Mouse (Mus musculus) CH12.LX (cell line): Measurements from ENCODE around the gene Rbbp5.

Experiments used
- CHD1 ChIP-seq: IDR thresholded peaks from 2 replicates; pipeline ENCODE4 v1.6.1; 2012; ENCODE audit warnings: low read depth, low read length, improper control_type of control experiment, inconsistent platforms
- CTCF ChIP-seq, 2 experiments: IDR thresholded peaks in 1 of 2; conservative IDR thresholded peaks in 1 of 2; 2 replicates each; pipeline ENCODE4 v1.5.1; 2011 to 2012; ENCODE audit warnings: low read depth in 2 of 2, low read length in 2 of 2, improper control_type of control experiment in 1 of 2, inconsistent platforms in 1 of 2, mild to moderate bottlenecking in 1 of 2, moderate library complexity in 1 of 2
- EP300 ChIP-seq: IDR thresholded peaks from 2 replicates; pipeline ENCODE4 v1.6.1; 2011; ENCODE audit warnings: low read length, improper control_type of control experiment
- HCFC1 ChIP-seq: IDR thresholded peaks from 2 replicates; pipeline ENCODE4 v1.6.1; 2012; ENCODE audit warnings: low read depth, mild to moderate bottlenecking, inconsistent platforms, low read length, improper control_type of control experiment
- MAX ChIP-seq: IDR thresholded peaks from 2 replicates; pipeline ENCODE4 v1.6.1; 2011; ENCODE audit warnings: low read length, improper control_type of control experiment
- POLR2A ChIP-seq: IDR thresholded peaks from 2 replicates; pipeline ENCODE4 v1.6.1; 2011; ENCODE audit warnings: low read depth, mild to moderate bottlenecking, improper control_type of control experiment, low read length
- POLR2AphosphoS2 ChIP-seq: IDR thresholded peaks from 2 replicates; pipeline ENCODE4 v1.6.1; 2011; ENCODE audit warnings: low read depth, low read length, improper control_type of control experiment
- TCF12 ChIP-seq: IDR thresholded peaks from 2 replicates; pipeline ENCODE4 v1.6.1; 2014; ENCODE audit warnings: low read depth, mild to moderate bottlenecking, inconsistent platforms, low read length, improper control_type of control experiment
- USF1 ChIP-seq: IDR thresholded peaks from 2 replicates; pipeline ENCODE4 v1.6.1; 2014; ENCODE audit warnings: low read depth, mild to moderate bottlenecking, inconsistent platforms, low read length, improper control_type of control experiment
- ZC3H11A ChIP-seq: IDR thresholded peaks from 2 replicates; pipeline ENCODE4 v1.6.1; 2012; ENCODE audit warnings: low read depth, mild to moderate bottlenecking, inconsistent platforms, low read length, improper control_type of control experiment

GRCm38 (mm10) chr1:132535541-132535940, 58.4 kb downstream of the Rbbp5 start:
- no peak for TF ChIP-seq EP300
- TF ChIP-seq CTCF (conservative IDR thresholded peaks at IDR 0.05 in 1 of 2, IDR thresholded peaks at IDR 0.05 in 1 of 2; ENCODE audit: low read depth in 2 of 2, low read length in 2 of 2), result no peak
- no peak for TF ChIP-seq TCF12
- no peak for TF ChIP-seq USF1
- TF ChIP-seq CHD1, result no peak
- TF ChIP-seq ZC3H11A, result no peak
- no peak for TF ChIP-seq MAX
- TF ChIP-seq POLR2AphosphoS2, result no peak
- no peak for TF ChIP-seq HCFC1
- TF ChIP-seq POLR2A, result no peak
